Mouse (Mus musculus) kidney, adult 2 months (tissue): ENCODE data around the gene Pcsk6.

ENCODE experiments used
- CTCF ChIP-seq: fragments of 200-500 bp; conservative IDR thresholded peaks from 2 replicates; pipeline ENCODE4 v1.5.1; 2011; ENCODE audit warnings: low read depth, mild to moderate bottlenecking, control low read depth, low read length, moderate library complexity, mixed read lengths; ENCODE audit not compliant: insufficient read depth, insufficient read length
- POLR2A ChIP-seq: fragments of 200-500 bp; IDR thresholded peaks from one replicate; pipeline ENCODE4 v1.6.1; 2011; ENCODE audit warnings: low read depth, low read length, control low read depth

DNA sequence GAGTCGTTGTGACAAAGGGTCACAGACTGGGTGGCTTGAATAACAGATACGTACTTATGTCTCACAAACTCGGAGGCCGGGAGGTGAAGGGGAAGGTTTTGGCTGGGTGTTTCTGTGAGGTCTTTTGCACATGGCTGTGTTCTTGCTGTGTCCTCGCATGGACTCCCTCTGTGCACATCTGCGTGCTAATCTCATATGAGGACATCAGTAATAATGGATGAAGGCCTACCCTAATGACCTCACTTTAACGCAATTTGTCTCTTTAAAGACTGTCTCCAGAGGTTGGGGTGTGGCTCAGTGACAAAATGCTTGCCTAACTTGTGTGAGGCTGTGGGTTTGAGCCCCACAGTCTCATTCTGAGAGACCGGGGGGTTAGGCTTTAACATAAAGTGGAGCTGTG lies 55.0 kb downstream of the Pcsk6 start:
- TF ChIP-seq POLR2A = no peak
- no peak for TF ChIP-seq CTCF
